Mouse (Mus musculus) testis, adult 2 months (tissue): ENCODE measurements around the gene Ppp1r12c. TPM values are rescaled to one million over a fixed set of nuclear protein-coding genes. Genes with fewer than 3 reads are reported as not detected.

Source experiments
- H3K27ac ChIP-seq: fragments of 200-500 bp; 2 replicates; pipeline ENCODE4 v1.5.1; 2012; ENCODE audit warnings: low read depth, low read length; ENCODE audit not compliant: control insufficient read depth, insufficient read depth
- H3K27me3 ChIP-seq: fragments of 200-500 bp; 2 replicates; pipeline ENCODE4 v1.6.1; 2012; ENCODE audit warnings: mild to moderate bottlenecking, low read length, moderate library complexity; ENCODE audit not compliant: control insufficient read depth, insufficient read depth
- H3K36me3 ChIP-seq: fragments of 200-500 bp; 2 replicates; pipeline ENCODE4 v1.6.1; 2012; ENCODE audit warnings: mild to moderate bottlenecking, low read length; ENCODE audit not compliant: control insufficient read depth, insufficient read depth
- H3K4me1 ChIP-seq: fragments of 200-500 bp; 2 replicates; pipeline ENCODE4 v1.6.1; 2012; ENCODE audit warnings: low read length; ENCODE audit not compliant: control insufficient read depth, insufficient read depth
- H3K4me3 ChIP-seq: fragments of 200-500 bp; 2 replicates; pipeline ENCODE4 v1.5.1; 2012; ENCODE audit warnings: low read depth, mild to moderate bottlenecking, low read length, moderate library complexity, mixed read lengths; ENCODE audit not compliant: control insufficient read depth
- CTCF ChIP-seq: fragments of 200-500 bp; IDR thresholded peaks from 2 replicates; pipeline ENCODE4 v1.5.1; 2012; ENCODE audit warnings: low read depth, mild to moderate bottlenecking, inconsistent platforms, low read length, moderate library complexity; ENCODE audit not compliant: control insufficient read depth, insufficient read depth, insufficient replicate concordance
- POLR2A ChIP-seq: fragments of 200-500 bp; IDR thresholded peaks from 2 replicates; pipeline ENCODE4 v1.6.1; 2012; ENCODE audit warnings: low read depth, mild to moderate bottlenecking, inconsistent platforms, low read length, moderate library complexity; ENCODE audit not compliant: control insufficient read depth
- polyA plus RNA-seq: library from polyadenylated mRNA; depleted of rRNA; stranded (reverse); fragments of >200 nt; gene quantifications from 2 replicates; pipeline ENCODE4 v1.2.3, GENCODE M21; 2012

Gene Ppp1r12c
- polyA plus RNA-seq, 1 experiment = 51.6 TPM

- Histone ChIP-seq H3K4me1 (peaks cover 17% of the 10 kb centered on the region), H3K4me3 (no peak overlapping the region), H3K27ac (peak overlapping the region; percentile 48; the same call in 1 of the 2 replicates), H3K36me3 (no peaks in the 10 kb centered on the region), H3K27me3 (no peaks in the 10 kb centered on the region)
- no peak for TF ChIP-seq CTCF
- no peak for TF ChIP-seq POLR2A
Observed at GRCm38 (mm10) chr7:4513829-4514712, 12.6 kb upstream of the Ppp1r12c start.

GRCm38 (mm10) chr7:4513236-4513635, 11.8 kb upstream of the Ppp1r12c start:
- TF ChIP-seq CTCF (peak; percentile 89), POLR2A (no peak)
- peaks cover 24% of the 10 kb centered on the region for H3K4me1 ChIP-seq
- no peak overlapping the region for H3K27ac ChIP-seq

GRCm38 (mm10) chr7:4511489-4512224, 10.2 kb upstream of the Ppp1r12c start:
- Histone ChIP-seq H3K36me3 (no peaks in the 10 kb centered on the region), H3K27me3 (no peaks in the 10 kb centered on the region), H3K4me1 (peaks cover 25% of the 10 kb centered on the region), H3K4me3 (no peak overlapping the region), H3K27ac (peak overlapping the region; percentile 25; the same call in 1 of the 2 replicates)
- TF ChIP-seq CTCF = no peak
- no peak for TF ChIP-seq POLR2A

More at GRCm38 (mm10) chr7:4513236-4513635, 11.8 kb upstream of the Ppp1r12c start:
- Histone ChIP-seq H3K27me3 (no peaks in the 10 kb centered on the region), H3K36me3 (no peaks in the 10 kb centered on the region), H3K4me3 (peak overlapping the region; percentile 24; the same call in 1 of the 2 replicates)

- TF ChIP-seq POLR2A (no peak), CTCF (peak; percentile 70)
- Histone ChIP-seq H3K4me3 (peak overlapping the region; percentile 14; the same call in 1 of the 2 replicates), H3K4me1 (peaks cover 19% of the 10 kb centered on the region), H3K27me3 (no peaks in the 10 kb centered on the region), H3K36me3 (no peaks in the 10 kb centered on the region), H3K27ac (no peak overlapping the region)
Observed at GRCm38 (mm10) chr7:4509863-4510608, 8.6 kb upstream of the Ppp1r12c start.

GRCm38 (mm10) chr7:4508739-4509116, 7.2 kb upstream of the Ppp1r12c start:
- Histone ChIP-seq H3K27me3 (no peaks in the 10 kb centered on the region), H3K36me3 (no peaks in the 10 kb centered on the region), H3K4me1 (peaks cover 18% of the 10 kb centered on the region), H3K4me3 (no peak overlapping the region), H3K27ac (no peak overlapping the region)
- TF ChIP-seq POLR2A (no peak), CTCF (no peak)

- Histone ChIP-seq H3K27ac (no peak overlapping the region), H3K36me3 (no peaks in the 10 kb centered on the region), H3K4me3 (peak overlapping the region; percentile 35), H3K27me3 (no peaks in the 10 kb centered on the region), H3K4me1 (peaks cover 13% of the 10 kb centered on the region)
- TF ChIP-seq CTCF (peak; percentile 67; the same call in 1 of the 2 replicates), POLR2A (no peak)
Observed at GRCm38 (mm10) chr7:4508062-4508738, 6.7 kb upstream of the Ppp1r12c start.
